Mouse (Mus musculus) heart, adult 18-20 months (tissue): ENCODE results near the gene Foxo1. TPM values are rescaled to one million over a fixed set of nuclear protein-coding genes. Genes with fewer than 3 reads are reported as not detected.
A peak's percentile ranks its signal among the peaks of the same experiment; 100 is the strongest.

ENCODE experiments used
- DNase-seq, 2 experiments: peaks; one replicate each; pipeline ENCODE4 v3.0.0; 2021 to 2022; ENCODE audit warnings: mixed read lengths in 1 of 2
- long read RNA-seq, 2 experiments: library from polyadenylated mRNA; stranded (forward); transcript quantifications; one replicate each; pipeline ENCODE4 v2.0.0; 2021
- total RNA-seq, 2 experiments: library from RNA; stranded (reverse); gene quantifications; 2 replicates each; pipeline ENCODE4 v1.2.3; 2021

The Foxo1 gene
- 10 to 100 TPM; 11.1 to 14.0 TPM for total RNA-seq
- long read RNA-seq, experiment 1, full-length matches to known transcripts = 5 of 9 reads
- long read RNA-seq, experiment 1, partial matches to known transcripts = 4 of 9 reads
- long read RNA-seq, experiment 1, other reads (novel, unspliced or antisense) = 0 of 9 reads
- long read RNA-seq, experiment 2, full-length matches to known transcripts = 2 of 8 reads
- long read RNA-seq, experiment 2, partial matches to known transcripts = 4 of 8 reads
- long read RNA-seq, experiment 2, other reads (novel, unspliced or antisense) = 2 of 8 reads

DNA sequence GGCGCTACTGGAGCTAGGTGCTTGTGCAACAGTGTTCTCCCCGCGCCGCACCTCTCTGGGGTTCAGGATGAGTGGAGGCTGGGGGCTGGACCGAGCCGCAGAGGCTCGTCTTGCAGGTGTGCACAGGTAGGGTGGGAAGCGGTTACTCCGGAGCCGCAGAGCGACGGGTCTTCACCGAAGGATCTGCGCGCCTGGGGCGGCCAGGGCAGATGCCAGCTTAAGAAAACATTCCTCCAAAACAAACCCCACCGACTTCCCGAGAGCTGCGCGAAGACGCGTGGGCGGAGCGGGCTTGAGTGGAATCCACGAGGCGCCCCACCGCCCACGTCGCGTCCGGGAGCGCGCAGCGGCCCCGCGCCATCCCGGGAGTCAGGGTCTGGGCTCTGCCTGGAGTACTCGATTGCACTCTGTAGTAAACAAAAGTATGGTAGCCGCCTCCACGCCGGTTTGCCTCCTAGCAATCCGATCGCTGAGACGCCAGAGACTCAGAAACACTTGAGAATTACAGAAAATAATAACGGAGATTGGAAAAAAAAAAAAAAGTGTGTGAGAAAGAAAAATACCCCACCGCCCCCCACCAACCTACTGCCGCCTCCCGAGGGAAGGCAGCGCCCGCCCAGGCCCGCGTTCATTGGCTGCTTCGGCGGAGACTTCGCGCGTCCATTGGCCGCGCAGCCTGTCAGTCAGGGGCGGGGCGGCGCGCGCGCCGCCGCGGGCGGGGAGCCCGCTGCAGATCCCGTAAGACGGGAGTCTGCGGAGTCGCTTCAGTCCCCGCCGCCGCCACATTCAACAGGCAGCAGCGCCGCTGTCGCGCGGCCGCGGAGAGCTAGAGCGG lies at the start of gene Foxo1:
Foxo1 (plus strand) TSS at position 685 of the 835 bp plus-strand sequence.
- DNase-seq = peak; percentile 94 to 95

DNA sequence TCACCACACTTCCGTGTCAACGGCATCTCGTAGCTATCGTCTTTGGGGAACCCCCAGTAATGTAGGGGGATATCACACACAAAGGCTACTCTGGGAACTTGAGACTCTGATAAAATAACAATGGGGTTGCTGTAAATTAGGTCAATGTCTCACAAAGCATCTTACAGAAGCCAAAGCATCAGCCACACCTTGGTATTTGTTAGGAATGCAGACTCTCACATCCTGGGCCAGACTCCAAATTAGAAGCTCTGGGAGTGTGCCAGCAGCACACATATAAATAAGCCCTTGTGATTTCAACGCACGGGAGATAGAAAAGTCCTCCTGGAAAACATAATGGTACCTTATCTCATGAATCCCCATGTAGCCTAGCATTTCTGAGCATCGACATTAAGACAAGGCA lies 49.3 kb upstream of the Foxo1 start:
- DNase-seq = no peak

DNA sequence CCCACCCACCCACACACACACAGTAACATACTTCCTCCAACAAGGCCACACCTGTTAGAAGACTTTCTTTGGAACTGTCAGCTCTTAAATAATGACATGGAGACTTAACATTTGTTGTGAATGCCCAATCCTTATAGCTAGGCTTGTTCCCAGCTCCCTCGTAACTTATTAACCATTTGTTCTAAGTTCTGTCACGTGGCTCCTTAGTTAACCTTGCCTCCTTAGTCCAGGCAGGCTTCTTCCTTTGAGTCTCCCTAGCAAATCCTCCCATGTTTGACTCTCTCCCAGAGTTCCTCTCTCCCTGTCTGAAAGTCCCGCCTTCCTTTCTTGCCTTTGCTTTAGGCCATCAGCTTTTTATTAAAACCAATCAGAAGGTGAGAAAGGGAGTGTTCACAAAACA lies 47.1 kb upstream of the Foxo1 start:
- no peak for DNase-seq

DNA sequence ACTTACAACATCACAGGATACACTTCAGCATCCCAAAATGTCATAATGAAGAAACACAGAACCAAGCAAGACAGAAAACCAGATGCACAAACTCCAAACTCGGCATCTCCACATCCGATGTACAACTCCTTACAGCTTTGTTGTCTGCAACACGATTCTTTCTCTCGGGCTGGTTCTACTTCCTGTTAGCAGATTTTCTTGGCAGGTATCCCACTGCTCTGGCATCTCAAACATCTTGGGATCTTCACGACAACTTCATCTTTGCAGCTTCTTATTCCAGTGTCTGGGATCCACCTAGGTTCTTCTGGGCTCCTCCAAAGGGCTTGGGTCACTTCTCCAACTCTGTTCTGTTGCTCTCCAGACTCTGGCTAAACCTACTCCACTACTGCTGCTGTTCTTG lies 46.2 kb upstream of the Foxo1 start:
- no peak for DNase-seq

DNA sequence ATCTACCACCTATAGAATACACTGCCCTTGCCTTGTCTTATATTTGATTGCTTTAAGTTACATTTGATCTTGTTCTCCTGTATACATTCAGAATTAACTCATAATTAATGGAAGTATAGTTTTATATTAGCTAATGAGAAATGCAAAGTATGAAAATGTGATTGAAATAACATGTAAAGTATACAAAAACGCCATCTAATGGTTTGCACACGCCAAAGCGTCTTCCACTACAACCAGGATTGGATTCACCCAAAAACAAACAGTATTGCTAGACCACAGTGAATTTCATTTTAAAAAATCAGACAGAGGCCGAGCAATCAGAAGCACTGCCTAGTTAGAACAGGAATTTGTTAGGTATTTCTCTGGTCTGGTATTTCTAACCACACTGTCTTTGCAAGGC lies 31.6 kb upstream of the Foxo1 start:
- no peak for DNase-seq

DNA sequence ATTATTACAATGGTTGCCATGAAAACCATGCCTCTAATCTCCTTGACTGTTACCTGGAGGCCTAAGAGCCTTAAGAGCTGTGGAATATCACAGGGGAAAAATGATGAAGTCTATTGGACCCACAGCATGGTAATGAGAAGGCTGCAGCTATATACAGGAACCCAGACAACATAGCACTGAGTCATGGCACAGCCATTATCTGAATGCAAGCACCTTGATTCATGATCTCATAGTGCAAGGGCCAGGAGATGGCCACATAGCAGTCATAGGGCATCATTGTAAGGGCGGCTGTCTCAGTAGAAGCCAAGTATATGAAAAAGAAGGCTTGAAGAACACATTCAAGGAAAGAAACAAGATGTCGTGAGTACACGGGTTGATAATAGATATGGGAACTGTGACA lies 31.0 kb upstream of the Foxo1 start:
- DNase-seq = no peak

DNA sequence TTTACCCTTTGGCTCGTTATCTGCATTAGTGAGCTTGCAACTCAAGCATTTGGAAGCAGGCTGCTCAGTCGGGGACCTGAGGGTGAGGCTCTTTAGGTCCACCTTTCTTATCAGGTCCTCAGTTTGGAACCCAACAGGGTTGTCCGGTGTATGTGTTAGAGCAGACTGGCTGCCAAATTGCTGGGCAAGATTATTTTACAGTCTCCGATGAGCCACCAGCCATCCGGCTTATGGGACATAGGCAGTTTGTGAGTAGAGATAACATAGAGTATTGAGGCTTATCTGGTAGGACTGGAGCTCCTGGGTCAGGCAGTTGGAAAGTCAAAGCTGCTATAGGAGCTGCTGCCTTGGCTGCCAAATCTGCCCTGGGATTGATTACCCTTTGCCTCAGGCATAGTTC lies 27.1 kb upstream of the Foxo1 start:
- DNase-seq = no peak

DNA sequence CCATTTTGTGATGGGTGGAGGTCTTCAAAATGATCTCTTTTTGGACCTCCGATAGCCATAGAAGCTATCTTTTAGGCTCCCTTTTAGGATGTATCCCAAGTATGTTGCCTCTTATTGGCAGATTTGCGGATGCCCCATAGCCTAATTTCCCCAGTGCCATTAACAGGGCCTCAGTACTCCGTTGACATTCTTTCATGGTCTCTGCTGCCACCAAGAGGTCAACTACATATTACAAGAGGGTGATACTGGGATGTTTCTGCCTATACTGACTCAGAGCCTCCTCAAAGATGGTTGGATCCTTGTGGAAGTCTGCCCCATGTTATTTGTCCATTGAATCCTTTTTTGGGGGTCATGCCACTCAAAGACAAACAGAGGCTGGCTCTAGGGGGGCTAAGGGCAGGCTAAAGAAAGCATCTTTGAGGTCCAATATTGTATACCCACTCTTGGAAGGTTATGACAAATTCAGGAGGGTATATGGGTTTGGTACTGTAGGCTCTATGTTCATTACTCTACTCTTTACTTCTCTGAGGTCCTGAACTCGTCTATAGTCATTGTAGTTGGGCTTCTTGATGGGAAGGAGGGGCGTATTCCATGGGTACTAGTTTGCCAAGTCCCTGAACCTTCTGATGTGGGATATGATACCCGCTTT lies 25.6 kb upstream of the Foxo1 start:
- DNase-seq = peak; percentile 74 to 94

DNA sequence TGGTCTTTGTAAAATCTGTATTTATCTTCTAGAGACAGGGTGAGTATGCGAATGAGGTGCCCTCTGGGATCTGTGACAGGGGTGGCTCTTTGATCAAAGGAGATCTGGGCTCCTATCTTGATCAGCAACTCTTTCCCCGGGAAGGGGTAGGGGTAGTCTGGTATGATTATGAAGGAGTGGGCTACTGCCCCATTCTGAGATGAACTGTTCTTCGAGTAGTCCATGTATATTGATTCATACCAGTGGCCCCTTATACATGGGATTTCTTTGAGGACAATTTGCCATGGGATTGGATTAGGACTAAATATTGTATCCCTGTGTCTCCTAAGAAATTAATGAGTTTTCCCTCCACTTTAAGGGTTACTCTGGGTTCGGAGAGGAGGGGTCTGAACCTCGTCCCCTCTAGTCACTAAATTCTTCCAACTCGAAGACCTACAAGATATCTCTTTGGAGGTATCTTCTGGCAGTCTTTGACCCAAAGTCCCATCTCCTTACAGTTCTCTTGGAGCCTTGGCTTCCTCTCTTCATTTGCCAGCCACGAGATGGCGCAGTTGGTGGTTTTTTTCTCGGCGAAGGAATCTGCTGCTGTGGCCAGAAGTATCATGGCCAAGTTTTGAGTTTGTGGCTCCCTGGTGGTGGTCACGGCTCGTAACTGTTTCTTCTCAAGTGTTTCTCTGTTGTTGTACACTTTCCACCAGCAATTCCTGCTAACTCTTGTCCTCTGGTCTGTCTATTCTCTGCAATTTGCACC lies 24.7 kb upstream of the Foxo1 start:
- peak in 1 of 2 experiments; percentile 16 for DNase-seq

DNA sequence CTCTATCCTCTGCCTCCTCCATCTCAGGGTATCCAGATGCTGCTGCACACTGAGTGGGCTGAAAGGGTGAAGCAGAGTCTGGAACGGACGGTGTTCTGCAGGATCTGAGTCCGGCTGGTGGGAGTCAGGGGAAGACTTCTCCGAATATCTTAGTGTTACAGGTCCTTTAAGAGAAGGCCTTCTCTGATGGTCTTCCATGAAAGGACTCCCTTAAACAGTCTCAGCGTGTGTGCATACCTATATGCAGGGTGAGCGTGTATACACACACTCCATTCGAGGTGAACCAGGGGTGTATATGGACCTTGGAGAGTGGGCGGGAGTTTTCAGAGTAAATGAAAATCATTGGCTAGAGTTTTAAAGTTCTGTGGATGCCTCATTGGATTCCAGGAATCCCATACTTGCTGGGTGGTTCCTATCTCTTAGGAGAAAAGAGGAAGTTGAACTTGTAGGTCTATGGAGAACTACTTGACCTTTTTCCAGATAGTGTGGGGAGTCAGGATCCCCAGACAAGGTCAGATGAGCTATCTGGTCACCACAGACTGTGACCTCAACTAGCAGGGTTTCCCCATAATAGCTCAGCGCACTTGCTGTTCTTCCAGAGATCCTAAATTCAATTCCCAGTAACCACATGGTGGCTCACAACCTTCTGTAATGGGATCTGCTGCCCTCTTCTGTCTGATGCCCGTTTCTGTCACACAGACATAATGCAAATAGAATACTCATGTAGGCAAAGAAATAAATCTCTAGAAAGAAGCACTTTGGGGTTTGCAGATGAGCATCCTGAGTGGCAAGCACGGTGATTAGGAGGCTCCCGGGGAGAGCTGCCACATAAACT lies 21.9 kb upstream of the Foxo1 start:
- DNase-seq = no peak

DNA sequence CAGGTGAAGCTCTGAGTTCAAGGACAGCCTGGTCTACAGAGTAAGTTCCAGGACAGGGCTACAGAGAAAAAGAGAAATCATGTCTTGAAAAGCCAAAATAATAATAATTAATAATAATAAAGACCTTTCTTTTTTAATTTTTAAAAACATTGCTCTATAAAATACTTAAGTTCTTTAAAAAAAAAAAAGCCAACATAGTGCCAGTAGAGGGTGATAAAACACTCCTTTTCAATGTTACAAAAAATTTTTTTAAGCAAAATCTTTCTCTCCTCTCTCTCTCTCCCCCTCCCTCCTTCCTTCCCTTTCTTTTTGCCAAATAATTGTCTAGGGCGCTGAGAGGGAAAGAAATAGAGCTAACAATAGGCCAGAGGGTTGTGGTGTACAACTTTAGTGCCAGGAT lies 17.0 kb upstream of the Foxo1 start:
- DNase-seq = no peak

DNA sequence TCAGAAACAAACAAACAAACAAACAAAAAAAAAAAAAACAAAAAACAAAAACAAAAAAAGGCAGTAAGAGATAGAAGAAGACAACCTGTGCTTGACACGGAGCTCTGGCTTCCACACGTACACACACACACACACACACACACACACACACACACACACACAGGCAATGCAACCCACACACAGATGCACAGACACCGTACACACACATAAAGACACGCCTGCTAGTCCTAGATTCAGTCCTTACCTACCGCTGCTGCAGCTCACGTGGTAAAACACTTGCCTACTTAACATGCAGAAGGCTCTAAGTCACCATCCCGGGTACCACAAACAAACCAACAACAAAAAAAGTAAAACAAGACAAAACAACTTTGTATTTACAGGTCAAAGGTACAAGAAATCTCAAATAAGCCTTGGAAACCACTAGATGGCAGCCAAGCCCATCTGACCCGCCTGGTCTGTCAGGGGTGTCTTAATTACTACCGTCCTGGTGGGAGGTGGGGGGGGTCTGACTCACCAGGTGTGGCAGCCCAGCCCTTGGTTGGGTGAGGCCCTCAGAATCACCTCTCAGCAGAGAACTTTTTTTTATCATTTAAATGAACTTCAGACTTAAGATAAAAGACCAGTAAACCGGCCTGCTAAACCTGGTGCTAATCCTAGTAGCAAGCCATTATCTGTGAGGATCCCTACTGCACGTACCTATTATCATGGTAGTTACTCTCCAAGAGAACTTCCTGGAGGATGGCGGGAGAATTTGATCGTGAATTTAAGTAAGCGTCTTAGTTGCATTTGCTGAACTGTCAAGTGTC lies 14.3 kb upstream of the Foxo1 start:
- peak; percentile 37 to 59 for DNase-seq

DNA sequence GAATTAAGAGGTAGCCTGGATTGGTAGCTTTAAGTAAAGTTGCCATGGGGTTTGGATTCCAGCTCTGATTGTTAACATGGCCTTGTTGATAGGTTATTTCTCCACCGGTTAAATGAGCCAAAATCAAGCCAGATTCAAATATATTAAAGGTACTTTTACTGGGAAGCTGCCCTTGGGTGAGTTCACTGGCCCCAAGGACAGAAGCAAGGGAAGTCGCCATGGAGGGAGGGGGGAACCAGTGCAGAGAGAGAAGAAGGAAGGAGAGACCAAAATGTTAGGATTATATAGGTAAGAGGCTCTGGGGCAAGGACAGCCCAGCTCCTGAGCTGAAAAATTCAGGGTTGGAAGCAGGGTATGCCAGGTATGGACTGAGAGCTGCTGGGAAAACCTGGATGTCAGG lies 13.6 kb upstream of the Foxo1 start:
- DNase-seq = peak in 1 of 2 experiments; percentile 1

DNA sequence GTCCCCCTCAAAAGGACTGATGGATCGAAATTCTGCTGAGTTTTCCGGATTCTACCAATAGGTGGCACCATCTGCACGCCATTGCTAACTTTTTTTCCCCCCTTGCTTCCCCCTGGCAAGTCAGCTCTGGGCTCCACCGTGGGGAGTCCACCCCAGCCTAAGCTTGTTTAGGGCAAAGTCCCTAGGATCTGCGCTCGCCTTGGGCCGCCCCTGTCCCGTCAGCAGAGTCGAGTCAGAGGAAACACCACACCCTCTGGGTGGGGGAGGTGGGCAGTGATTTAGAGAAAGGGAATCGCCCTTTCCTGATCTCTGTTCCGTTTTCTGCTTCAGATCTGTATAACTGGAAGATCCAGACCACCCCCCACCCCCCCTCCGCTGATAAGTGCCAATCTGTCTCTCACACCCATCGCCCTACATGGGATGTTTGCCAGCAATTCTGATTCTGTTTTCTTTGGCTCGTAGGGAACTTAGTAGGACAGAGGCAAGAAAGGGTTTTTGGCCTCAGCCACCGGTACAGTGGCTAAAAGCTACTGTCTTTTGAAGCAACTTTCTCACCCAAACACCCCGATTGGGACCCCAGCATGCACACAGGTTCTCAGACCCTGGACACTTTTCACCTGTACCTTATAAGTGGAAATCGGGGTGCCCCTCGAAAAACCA lies 10.2 kb upstream of the Foxo1 start:
- peak; percentile 81 to 85 for DNase-seq

DNA sequence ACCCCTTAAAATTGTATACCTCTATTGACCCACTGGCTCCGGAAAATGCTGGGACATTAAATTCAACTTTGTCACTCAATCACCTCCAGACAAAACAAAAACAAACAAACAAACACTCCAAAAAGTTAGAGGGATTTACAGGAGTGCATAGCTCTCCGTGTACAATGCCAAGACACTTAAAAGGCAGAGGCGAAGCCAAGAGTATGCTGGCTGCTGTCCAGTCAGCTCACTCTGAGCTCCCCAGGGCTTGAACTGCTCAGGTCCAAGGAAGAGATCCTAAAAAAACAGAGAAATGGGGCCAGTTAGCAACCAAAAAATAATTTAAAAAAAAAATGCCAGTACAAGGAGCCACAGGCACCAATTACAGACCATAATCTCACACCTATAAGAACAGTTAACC lies 9.6 kb upstream of the Foxo1 start:
- DNase-seq = peak; percentile 80 to 83

DNA sequence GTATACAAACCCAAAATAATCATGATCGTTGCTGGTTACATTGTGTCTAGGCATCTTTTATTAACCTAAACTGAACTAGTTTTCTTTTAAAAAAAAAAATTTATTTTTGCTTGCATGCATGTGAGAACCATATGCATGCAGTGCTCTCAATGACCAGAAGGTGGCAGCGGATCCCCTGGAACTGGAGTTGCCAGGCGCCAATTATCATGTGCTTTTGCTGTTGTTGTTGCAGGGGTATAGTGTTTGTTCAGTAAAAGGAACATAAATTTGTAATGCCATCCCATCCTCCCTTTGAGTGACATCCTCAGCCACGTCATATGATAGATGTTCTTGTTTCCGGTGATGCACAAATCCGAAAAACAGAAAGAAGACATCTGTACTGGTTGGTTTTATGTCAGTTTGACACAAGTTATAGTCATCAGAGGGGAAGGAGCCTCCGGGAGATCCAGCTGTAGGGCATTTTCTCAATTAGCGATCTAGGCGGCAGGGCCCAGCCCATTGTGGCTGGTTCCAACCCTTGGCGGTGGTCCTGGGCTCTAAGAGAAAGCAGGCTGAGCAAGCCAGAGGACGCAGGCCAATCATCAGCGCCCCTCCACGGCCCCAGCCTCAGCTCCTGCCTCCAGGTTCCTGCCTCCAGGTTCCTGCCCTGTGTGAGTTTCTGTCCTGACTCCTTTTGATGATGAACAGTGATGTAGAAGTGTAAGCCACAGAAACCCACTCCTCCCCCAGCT lies 5.5 kb upstream of the Foxo1 start:
- peak; percentile 79 to 92 for DNase-seq

DNA sequence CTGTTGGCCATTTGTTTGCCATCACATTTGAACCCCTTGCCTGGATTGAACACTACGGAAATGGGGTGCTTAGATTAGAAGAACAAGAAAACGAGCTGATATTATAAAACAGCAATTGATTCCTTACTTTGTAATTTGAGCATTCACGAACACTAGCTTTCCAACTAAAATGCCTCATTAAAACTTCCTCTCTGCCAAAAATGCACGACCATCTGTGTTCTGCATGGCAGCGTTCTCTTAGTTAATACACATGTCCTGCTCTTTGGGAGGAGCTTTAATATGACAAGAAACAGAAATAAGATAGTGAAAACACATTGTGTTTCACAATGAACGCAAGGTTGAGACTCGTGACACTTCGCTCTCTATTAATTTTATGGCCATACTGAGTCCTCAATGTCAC lies 3.8 kb upstream of the Foxo1 start:
- no peak for DNase-seq

DNA sequence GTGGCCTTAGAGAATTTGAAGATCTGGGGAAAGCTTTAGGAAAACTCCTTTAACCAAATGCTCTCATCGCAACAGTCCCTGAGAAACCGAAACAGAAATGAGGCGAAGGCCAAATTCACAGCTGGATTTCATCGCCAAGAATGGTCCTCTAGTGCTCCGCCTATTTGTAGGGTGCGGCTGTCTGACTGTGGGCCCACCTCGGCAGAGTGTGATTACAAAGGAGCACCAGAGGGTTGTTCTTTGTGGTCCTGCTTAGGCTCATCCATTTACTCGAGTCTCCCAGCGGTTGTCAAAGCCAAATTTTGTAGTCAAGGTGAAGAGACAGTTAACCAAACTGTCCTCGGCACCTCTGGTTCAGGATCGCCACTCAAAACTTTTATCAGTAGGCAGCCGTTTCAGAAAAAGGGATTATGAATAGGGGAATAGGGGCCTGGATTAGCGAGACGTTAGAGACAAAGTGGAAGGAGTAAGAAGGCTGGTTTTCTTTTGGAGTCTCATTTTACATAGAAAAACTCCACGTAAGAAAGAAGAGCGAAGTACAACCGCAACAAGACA lies 1.5 kb upstream of the Foxo1 start:
- peak; percentile 80 to 86 for DNase-seq

DNA sequence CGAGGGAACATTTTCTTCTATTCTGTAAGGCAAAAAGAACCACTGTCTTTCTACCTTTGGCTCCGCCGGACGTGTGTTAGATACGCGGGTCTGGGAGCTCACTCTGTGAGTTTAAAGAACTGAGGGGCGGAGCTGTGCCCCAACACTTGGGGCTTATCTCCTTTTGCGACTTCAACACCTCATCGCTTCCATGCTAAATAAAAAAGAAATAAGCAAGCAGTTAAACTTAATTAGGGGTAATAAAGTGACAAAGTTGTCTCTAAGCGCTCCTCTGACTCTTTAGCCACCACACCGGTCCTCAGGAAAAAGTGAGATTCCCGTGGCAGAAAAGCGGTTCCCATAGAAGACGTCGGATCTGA lies 864 bp upstream of the Foxo1 start:
- DNase-seq = peak in 1 of 2 experiments; percentile 30
